Mouse (Mus musculus) layer of hippocampus, postnatal 10 days (tissue): ENCODE data around the gene Cdk12. TPM values are rescaled to one million over a fixed set of nuclear protein-coding genes. Genes with fewer than 3 reads are reported as not detected.

ENCODE experiments used
- DNase-seq, 2 experiments: peaks; one replicate each; pipeline ENCODE4 v3.0.0; 2021; ENCODE audit warnings: low spot score in 2 of 2
- total RNA-seq, 2 experiments: library from RNA; stranded (reverse); gene quantifications; 2 replicates each; pipeline ENCODE4 v1.2.3; 2021

Gene Cdk12
- total RNA-seq, 2 experiments from 2014 or later = 34.1 to 36.5 TPM

DNA sequence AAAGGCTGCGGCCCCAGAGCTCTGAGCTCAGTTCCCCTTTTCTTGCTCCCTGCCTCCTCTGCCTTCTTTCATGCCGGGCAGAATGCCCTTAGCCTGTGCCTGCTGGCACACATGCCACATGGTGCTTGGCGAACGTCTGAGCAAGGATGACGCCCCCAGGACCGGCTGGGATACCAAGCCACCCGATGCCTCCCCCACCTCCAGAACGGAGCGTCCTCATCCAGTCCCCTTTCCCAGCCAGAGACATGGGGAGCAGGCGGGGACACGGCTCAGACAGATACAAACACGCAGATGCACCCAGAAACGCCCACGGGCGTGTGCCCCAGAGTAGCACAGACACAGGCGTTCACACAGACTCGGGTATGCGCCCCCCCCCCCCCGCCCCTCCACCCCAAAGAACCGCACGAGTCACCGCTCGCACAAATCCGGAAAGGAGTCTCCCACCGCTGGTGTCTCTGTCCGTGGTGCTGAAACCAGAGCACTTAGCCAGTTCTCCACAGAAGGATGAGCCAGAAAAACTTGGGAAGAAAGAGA lies 111.0 kb downstream of the Cdk12 start:
- peak; percentile 71 to 76 for DNase-seq

- no peak for DNase-seq
Measured at GRCm38 (mm10) chr11:98317479-98317878, 114.6 kb downstream of the Cdk12 start.

DNA sequence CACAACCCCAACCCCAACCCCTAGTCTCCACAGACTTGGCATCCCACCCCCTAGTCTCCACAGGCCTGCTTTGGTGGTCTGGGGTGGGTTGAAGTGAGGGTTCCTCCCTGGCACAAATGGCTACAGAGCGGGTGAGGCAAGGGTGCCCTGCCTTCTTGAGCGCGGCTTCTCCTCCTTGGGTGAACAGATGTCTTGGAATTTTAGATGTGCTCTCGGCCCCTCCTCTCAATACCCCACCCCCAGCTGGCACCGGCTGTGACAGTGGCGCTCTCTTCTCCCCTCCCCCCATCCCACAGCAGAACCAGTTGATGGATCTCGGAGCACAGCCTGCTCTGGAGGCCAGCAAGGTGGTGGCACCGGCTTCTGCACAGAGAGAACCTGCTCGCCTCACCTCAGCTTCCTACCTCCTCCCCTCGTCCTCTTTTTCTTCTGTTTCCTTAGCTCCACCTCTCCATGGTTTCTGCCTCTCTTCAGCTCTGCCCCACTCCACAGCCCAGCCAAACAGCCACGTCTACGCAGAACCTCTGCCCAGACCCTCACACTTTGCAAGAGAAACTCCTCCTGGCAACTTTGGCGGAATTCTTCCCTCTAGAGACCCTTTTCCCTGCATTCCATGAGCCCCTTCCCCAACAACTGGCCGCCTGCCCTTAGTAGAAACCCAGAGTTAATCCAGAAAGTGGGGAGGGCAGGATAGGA lies 115.7 kb downstream of the Cdk12 start:
- no peak for DNase-seq

GRCm38 (mm10) chr11:98319120-98319519 lies 116.3 kb downstream of the Cdk12 start:
- peak; percentile 63 to 73 for DNase-seq

DNA sequence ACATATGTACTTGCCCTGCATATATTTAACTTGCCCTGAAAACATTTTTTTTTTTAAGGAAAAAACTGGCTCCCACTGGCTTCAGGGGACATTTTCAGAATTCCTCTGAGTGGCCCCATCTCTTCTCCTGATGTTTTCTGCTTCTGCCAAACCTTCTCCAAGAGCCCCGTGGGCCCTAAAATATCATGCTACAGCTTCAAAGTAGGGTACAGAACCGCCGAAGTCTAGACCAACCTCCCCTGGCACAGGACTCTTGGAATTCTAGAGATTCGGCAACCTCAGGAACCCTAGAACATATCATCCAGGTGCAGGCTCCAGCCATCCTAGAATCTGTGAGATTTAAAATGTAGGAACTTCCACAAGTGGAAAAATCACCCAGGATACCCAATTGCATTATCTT lies 116.7 kb downstream of the Cdk12 start:
- DNase-seq = no peak

DNA sequence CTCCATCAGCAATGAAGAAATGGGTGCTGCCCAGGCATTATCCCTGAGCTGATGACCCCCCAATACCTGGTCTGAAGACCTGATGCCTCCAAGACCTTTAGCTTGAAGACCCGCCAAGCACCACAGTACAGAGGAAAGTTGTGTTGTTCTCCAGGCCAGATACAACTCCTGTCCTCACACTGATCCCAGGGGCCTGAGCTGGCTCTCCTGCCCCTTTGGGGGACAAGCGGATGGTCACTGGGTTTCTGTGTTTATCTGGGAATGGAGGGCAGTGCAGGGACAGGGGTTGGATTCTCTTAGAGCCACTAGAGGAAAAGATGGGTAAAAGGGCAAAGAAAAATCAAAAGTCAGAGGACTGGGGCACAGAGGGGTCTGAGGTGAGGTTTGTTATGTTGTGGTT lies 117.1 kb downstream of the Cdk12 start:
- no peak for DNase-seq

- DNase-seq = peak; percentile 54 to 69
Measured at GRCm38 (mm10) chr11:98320381-98320780, 117.5 kb downstream of the Cdk12 start.

DNA sequence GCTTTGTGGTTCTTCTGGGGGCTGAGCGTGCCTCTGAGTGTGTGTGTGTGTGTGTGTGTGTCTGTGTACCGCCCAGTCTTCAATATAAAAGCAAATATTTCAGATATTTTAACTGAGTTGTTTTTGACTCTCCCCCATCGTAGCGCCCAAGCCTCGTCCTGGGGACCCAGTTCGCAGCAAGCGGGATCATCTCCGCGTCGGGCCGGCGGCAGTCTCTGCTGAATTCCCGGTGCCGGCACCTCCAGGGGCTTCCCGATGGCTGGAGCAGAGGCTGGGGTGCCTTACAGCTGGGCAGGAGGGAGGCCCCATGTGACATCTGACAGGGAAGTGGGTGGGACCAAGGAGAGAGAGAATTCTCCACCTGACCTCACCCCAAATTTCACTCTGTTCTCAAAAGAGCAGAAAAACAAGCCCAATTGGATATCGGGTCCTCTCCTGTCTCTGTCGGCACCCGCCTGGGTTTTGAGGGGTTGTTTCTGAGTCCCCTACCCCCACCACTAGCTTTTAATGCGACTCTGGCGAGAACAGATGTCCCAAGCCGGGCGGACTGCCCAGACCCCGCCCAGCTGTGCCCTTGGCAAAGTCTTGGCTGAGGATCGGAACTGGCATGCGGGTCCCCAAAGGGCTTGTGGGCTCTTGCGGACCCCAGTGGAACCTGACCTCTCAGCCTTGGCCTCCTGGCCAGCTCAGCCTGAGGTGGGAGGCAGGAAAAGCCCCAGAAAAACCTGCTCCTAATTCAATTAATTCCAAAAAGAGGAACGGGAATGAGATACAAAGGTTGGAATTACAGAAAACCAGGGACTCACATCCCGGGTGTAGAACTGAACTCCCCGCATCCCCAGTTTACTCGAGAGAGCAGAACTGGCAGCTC lies 118.2 kb downstream of the Cdk12 start:
- DNase-seq = peak; percentile 67 to 77

DNA sequence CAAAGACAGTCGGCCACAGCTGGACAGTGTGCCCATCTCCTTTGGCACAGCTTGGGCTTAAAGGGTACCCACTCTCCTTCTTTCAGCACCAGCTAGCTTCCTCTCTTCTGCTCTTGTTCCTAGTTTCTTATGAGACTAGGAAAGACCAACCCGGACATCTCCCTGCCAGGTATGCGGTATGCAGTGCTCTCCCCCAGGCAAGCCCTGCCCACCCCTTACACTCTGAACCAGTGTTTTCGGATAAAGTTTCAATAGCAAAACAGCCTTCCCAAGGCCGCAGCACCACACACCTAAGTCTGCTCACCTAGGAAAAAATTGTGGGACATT lies 118.8 kb downstream of the Cdk12 start:
- no peak for DNase-seq

GRCm38 (mm10) chr11:98322159-98322558 lies 119.3 kb downstream of the Cdk12 start:
- no peak for DNase-seq

GRCm38 (mm10) chr11:98323136-98323866 lies 120.4 kb downstream of the Cdk12 start:
- DNase-seq = no peak

- DNase-seq = peak in 1 of 2 experiments; percentile 55
Measured at GRCm38 (mm10) chr11:98323933-98324332, 121.1 kb downstream of the Cdk12 start.

DNA sequence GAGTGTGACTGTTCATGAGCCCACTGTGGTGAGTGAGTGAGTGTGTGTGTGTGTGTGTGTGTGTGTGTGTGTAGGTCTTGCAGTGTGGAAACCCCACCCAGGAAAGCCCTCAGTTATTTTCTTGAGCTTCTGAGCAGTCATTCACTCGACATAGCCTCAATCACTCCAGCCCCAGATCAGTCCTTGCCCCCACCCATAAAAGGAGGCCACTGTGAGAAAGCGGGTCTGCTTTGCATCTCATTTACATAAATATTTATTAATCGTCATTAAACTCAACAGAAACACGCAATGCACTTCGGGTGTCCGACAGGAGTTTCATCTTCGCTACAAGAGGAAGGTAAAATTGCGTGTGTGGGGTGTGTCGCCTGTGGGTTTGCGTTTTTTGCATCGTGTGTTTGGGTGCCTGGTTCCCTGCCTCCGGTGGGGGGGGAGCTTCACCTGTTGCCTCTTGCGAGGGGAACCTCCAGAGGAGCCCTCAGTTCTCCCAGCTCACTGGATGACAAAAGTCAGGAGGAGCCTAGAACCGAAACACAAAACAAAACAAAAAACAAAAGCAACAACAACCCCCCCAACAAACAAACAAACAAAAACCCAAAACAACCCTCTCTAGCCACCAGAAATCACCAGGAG lies 122.4 kb downstream of the Cdk12 start:
- DNase-seq = no peak

GRCm38 (mm10) chr11:98325821-98326218 lies 123.0 kb downstream of the Cdk12 start:
- DNase-seq = no peak

DNA sequence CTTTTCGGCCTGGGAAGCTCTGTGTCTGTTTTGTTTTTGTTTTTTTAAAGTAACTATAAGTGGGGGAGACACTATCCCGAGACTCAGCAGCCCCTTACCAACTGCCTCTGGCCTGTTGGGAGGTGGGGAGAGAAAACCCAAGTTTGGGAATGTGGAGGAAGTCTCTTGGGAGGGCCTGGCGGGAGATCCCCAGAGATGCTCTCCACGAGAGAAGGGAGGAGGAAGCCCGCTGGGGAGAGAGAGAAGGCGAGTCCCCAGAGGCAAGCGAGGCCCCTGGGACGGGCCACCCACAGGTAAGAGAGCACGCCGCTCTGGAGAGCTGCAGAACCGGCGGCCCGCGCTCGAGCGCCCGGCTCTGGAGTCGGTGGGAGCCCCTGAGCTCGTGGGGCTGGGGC lies 123.9 kb downstream of the Cdk12 start:
- DNase-seq = no peak

GRCm38 (mm10) chr11:98327136-98328030 lies 124.5 kb downstream of the Cdk12 start:
- DNase-seq = no peak

DNA sequence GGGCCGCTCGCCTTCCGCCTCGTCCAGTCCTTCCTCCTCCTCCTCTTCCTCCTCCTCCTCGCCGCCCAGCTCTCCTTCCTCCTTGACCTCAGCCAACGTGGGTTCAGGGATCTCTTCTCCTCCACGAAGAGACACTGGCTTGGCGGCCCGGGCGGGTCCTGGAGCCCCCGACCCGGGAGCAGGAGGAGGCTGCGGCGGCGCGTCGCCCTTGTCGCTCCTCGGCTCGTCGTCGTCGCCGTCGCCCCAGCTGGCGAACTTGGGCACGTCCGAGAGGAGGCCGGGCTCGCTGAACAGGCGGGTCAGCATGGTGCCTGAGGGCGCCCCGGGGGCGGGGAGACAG lies 125.1 kb downstream of the Cdk12 start:
- peak in 1 of 2 experiments; percentile 53 for DNase-seq
